Mouse (Mus musculus): ENCODE results near the gene Lrrc10.

The Lrrc10 gene

GRCm38 (mm10) chr10:117045175-117046056, at the start of gene Lrrc10:
Gene Lrrc10, plus strand, starts transcription at chr10:117045341.
- in situ Hi-C loops (cut with MboI, MseI), result loop anchor here (25.0 kb wide), 1 partner anchor 167 kb away; the partner anchor contains the start of gene Yeats4

GRCm38 (mm10) chr10:116995584-116996235, 49.4 kb upstream of the Lrrc10 start:
- in situ Hi-C loops (cut with MboI, MseI), result no loop called here

GRCm38 (mm10) chr10:116996236-116996600, 48.9 kb upstream of the Lrrc10 start:
- in situ Hi-C loops (cut with MboI, MseI), result no loop called here

GRCm38 (mm10) chr10:116998716-116999455, 46.3 kb upstream of the Lrrc10 start:
- in situ Hi-C loops (cut with MboI, MseI), result no loop called here

- in situ Hi-C loops (cut with MboI, MseI), result no loop called here
These were observed 44.2 kb upstream of the Lrrc10 start for GRCm38 (mm10) chr10:117000975-117001374.

GRCm38 (mm10) chr10:117004695-117005094, 40.4 kb upstream of the Lrrc10 start:
- in situ Hi-C loops (cut with MboI, MseI), result no loop called here

- in situ Hi-C loops (cut with MboI, MseI), result no loop called here
These were observed 39.3 kb upstream of the Lrrc10 start for GRCm38 (mm10) chr10:117005707-117006464.

GRCm38 (mm10) chr10:117009691-117010090, 35.5 kb upstream of the Lrrc10 start:
- in situ Hi-C loops (cut with MboI, MseI), result no loop called here

GRCm38 (mm10) chr10:117011047-117011446, 34.1 kb upstream of the Lrrc10 start:
- in situ Hi-C loops (cut with MboI, MseI), result no loop called here

- in situ Hi-C loops (cut with MboI, MseI), result no loop called here
These were observed 31.3 kb upstream of the Lrrc10 start for GRCm38 (mm10) chr10:117013689-117014390.

GRCm38 (mm10) chr10:117014565-117014964, 30.6 kb upstream of the Lrrc10 start:
- in situ Hi-C loops (cut with MboI, MseI), result no loop called here

- in situ Hi-C loops (cut with MboI, MseI), result no loop called here
These were observed 26.8 kb upstream of the Lrrc10 start for GRCm38 (mm10) chr10:117018281-117018840.

- in situ Hi-C loops (cut with MboI, MseI), result no loop called here
These were observed 24.0 kb upstream of the Lrrc10 start for GRCm38 (mm10) chr10:117021020-117021754.

- in situ Hi-C loops (cut with MboI, MseI), result no loop called here
These were observed 21.4 kb upstream of the Lrrc10 start for GRCm38 (mm10) chr10:117023693-117024092.

- in situ Hi-C loops (cut with MboI, MseI), result loop anchor here (25.0 kb wide), 1 partner anchor 187 kb away; the partner anchor contains the start of gene Yeats4
These were observed 19.4 kb upstream of the Lrrc10 start for GRCm38 (mm10) chr10:117025776-117026175.

- in situ Hi-C loops (cut with MboI, MseI), result loop anchor here (25.0 kb wide), 1 partner anchor 186 kb away; the partner anchor contains the start of gene Yeats4
These were observed 19.0 kb upstream of the Lrrc10 start for GRCm38 (mm10) chr10:117026176-117026575.

- in situ Hi-C loops (cut with MboI, MseI), result loop anchor here (25.0 kb wide), 1 partner anchor 181 kb away; the partner anchor contains the start of gene Yeats4
These were observed 14.0 kb upstream of the Lrrc10 start for GRCm38 (mm10) chr10:117031160-117031559.

- in situ Hi-C loops (cut with MboI, MseI), result loop anchor here (25.0 kb wide), 1 partner anchor 179 kb away; the partner anchor contains the start of gene Yeats4
These were observed 11.4 kb upstream of the Lrrc10 start for GRCm38 (mm10) chr10:117033785-117034184.

GRCm38 (mm10) chr10:117040355-117040754, 4.8 kb upstream of the Lrrc10 start:
- in situ Hi-C loops (cut with MboI, MseI), result loop anchor here (25.0 kb wide), 1 partner anchor 172 kb away; the partner anchor contains the start of gene Yeats4

All from regulatory T cell (primary cell).